Mouse (Mus musculus) hindlimb bud, embryonic 11.5 days (tissue): ENCODE data around the gene Msh5.

Experiments
- DNase-seq: peaks from one replicate; pipeline ENCODE4 v3.0.0-alpha.2; 2012; ENCODE audit warnings: low read depth, low spot score; ENCODE audit errors: extremely low spot score

Gene Msh5

DNA sequence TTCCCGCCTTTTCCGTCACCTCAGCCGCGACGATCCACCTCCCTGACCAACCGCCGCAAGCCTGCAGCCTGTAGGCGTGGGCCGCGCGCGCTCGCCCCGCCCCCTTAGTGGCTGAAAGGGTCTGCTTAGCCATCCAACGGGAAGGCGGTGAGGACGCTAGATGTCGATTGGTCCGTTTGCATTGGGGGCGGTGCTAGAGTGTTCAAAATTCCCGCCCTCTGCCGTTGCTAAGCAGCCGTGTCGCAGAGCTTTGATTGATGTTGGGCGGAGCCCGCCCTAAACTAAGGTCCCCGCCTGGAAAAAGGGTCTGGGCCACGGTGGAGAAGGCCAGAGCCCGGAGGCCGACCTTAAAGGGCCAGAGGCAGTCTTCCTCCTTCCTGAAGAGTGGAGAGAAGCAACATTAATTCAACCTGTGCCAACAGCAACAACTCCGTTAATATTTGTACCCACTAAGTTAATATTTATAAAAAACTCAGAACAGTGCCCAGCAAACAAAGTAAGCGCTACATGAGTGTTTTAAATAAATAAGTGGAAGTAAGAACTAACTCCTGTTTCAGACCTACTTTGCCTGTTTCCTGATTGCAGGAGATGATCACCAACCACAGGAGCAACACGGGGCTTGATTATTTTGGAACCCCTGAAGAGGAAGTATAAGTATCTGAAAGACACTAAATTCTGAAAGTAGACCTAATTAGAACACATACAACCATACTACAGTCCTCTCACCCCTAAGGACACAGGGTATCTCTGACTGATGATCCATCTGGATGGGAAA lies at the start of gene Msh5:
Gene Msh5 (minus strand): TSS at position 65 of the 775 bp plus-strand sequence.
- DNase-seq: peak; percentile 99

- no peak for DNase-seq
Measured at GRCm38 (mm10) chr17:35094475-35095365, 48.2 kb upstream of the Msh5 start.

- no peak for DNase-seq
Measured at GRCm38 (mm10) chr17:35092403-35093198, 46.1 kb upstream of the Msh5 start.

GRCm38 (mm10) chr17:35090166-35090932 lies 43.8 kb upstream of the Msh5 start:
- no peak for DNase-seq

- DNase-seq: peak; percentile 60
Measured at GRCm38 (mm10) chr17:35088825-35089644, 42.5 kb upstream of the Msh5 start, which contains the start of gene Abhd16a. Gene Abhd16a (plus strand): TSS chr17:35089263.

DNA sequence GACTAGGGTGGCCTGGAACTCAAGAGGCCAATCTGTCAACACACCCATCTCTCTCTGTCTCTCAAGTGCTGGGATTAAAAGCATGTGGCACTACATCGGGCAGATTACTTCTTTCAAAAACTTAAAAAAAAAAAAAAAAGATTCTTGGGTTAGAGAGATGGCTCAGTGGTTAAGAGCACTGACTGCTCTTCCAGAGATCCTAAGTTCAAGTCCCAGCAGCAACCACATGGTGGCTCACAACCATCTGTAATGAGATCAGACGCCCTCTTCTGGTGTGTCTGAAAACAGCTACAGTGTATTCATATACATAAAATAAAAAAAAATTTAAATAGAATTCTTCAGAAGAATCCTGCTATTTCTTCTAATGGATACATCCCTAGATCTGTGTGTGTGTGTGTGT lies 41.6 kb upstream of the Msh5 start:
- no peak for DNase-seq

DNA sequence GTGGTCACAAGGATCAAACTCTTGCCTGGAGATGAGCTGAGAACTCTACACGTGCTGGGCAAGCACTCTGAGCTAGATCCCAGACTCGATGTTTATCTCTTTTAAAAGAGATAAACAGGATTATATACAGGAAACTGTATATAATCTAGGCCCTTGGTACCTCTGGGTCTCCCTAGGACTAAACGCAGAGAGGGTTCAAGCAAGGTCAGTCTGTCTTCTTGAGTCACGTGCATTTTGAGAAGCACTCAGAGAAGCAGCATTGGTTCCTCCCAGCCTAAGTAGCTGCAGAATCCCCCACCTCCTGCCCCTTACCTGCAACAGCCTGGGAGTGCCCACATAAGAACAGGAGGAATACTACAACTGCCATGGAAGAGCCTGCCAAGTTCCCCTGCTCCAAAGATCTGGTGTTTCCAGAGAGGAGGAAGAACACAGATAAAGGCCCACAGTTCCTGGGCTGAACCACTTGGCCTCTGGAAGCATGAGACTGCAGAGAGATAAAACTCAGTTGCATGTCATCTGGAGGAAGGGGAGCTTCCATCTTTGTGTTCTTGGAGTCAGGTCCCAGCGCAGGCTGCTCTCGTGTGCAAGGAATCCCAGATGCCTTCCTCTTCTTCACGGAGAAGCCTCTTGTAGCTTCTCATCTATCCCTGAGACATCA lies 38.8 kb upstream of the Msh5 start, which contains the start of gene Ly6g6f:
Gene Ly6g6f (minus strand): TSS at position 403 of the 658 bp plus-strand sequence.
- no peak for DNase-seq

DNA sequence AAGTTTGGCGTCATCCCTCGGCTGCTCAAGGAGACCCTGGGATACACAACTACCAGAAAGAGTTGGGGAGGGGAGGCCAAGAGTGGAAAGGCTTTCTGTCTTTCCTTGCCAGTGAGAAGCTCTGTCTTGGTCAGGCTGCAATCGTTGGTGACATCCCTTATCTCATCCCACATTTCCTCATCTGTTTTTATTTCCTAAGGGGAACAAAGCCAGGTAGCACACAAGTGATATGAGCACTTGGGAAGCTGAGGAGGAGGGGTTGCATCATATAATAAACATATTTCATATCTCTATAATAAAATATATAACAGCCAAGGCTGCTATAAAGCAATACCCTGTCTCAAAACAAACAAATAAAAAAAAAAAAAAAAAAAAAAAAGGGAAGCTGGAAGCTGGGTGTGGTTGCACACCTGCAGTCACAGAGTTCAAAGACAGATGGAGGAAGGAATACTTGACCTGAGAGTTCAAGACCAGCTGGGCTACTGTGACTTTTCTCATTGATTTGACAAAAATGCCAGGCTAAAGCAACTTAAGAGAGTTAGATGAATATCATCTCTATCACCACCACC lies 37.5 kb upstream of the Msh5 start:
- DNase-seq: no peak

- no peak for DNase-seq
Measured at GRCm38 (mm10) chr17:35082841-35083576, 36.5 kb upstream of the Msh5 start.

DNA sequence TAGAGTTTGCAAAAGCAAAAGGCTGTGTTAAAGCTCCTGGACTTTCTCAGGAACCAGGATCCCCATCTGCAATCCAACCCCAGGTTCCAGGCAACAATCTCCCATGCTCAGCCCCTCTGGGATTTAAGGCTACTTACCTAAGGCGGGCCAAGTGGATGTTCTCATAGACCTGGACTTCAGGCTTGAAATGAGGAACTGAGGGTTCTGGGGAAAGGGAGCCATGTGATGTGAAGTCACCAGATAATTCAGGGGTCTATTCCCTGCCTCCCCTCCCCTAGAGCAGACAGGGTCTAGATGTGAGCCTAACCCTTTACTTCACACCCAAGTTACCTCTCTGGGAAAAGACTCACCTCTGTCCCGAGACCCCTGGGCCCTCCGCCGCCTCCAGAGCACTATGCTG lies 34.2 kb upstream of the Msh5 start:
- DNase-seq: no peak

- no peak for DNase-seq
Measured at GRCm38 (mm10) chr17:35080248-35080647, 33.7 kb upstream of the Msh5 start.

DNA sequence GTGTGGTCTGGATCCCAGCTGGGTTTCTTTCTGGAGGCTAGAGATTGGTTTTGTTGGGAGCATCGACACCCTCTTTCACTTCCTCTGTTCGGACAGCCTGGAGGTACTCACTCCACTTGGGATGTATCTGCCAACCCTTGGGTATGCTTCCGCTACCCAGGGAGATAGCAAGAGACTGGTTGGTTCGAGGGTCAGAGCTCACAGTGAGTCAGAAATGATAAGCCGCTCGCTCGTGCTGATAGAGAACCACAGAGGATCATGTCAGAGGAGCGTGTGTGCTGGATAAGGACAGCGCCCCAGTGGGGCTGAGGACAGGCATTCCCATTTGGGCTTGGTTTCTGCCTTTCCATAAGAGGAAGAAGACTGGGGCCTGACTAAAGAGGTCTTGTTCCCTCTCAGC lies 33.2 kb upstream of the Msh5 start:
- DNase-seq: no peak

GRCm38 (mm10) chr17:35077786-35078233 lies 31.3 kb upstream of the Msh5 start, which contains the start of gene Ly6g6d:
Gene Ly6g6d (minus strand): TSS chr17:35078065.
- no peak for DNase-seq

DNA sequence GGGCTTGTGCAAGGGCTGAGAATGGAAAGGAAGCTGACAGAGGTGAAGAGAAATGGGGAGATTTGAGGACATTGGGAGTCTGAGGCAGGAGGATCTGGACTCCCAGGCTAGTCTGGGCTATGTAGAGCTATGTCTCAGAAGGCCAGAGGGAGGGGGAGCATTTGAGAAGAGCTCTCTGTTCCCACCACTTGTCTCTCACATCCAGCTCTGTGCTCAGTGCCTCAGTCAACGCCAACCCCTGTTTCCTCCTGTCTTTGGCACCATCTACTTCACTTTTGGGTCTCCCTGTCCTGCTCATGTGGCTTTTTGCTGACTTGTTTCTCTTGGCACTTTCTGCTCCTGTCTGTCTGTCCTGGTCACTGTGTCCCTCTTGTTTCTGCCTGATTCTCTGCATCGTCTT lies 30.7 kb upstream of the Msh5 start:
- no peak for DNase-seq

- DNase-seq: no peak
Measured at GRCm38 (mm10) chr17:35076507-35077176, 30.1 kb upstream of the Msh5 start, which contains the start of gene Ly6g6e. Gene Ly6g6e (plus strand): TSS chr17:35076902.

GRCm38 (mm10) chr17:35074097-35074496 lies 27.6 kb upstream of the Msh5 start:
- no peak for DNase-seq

DNA sequence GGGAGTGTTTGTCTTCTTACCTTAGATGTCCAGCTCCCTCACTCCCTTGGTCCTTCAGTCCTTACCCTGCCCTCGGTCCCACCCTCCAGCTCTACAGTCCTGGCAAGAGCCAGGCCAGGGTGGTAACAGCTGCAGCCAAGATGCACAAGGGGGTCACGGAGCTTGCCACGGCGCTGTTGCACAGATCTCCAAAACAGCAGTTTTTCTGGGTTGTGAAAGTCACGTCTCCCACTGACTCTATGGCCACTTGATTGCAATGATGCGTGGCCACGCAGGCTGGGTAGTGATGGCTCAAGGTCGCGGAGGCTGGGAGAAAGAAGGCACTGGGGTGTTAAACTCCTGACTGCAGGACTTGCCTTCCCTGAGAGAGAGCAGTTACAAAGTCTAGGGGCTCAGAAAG lies 24.9 kb upstream of the Msh5 start:
- no peak for DNase-seq
